Mouse (Mus musculus) embryonic facial prominence, embryonic 10.5 days (tissue): ENCODE measurements around the gene Hs1bp3. TPM values are rescaled to one million over a fixed set of nuclear protein-coding genes. Genes with fewer than 3 reads are reported as not detected.
A peak's percentile ranks its signal among the peaks of the same experiment; 100 is the strongest.

ENCODE experiments used
- DNase-seq: peaks from one replicate; pipeline ENCODE4 v3.0.0-alpha.2; 2017; ENCODE audit warnings: low spot score
- H3K27ac ChIP-seq: fragments of 300-500 bp; sonication (generic); replicated peaks from 2 replicates; pipeline ENCODE4 v1.5.1; 2016; ENCODE audit warnings: mild to moderate bottlenecking
- H3K27me3 ChIP-seq: fragments of 300-500 bp; sonication (generic); replicated peaks from 2 replicates; pipeline ENCODE4 v1.6.1; 2016; ENCODE audit warnings: low read depth, mild to moderate bottlenecking; ENCODE audit not compliant: poor library complexity, severe bottlenecking
- H3K36me3 ChIP-seq: fragments of 300-500 bp; sonication (generic); replicated peaks from 2 replicates; pipeline ENCODE4 v1.6.1; 2016; ENCODE audit warnings: mild to moderate bottlenecking, moderate library complexity
- H3K4me1 ChIP-seq: fragments of 300-500 bp; sonication (generic); 2 replicates; pipeline ENCODE4 v1.6.1; 2016
- H3K4me3 ChIP-seq: fragments of 300-500 bp; sonication (generic); 2 replicates; pipeline ENCODE4 v1.5.1; 2016; ENCODE audit warnings: mild to moderate bottlenecking, moderate library complexity
- H3K9me3 ChIP-seq: fragments of 300-500 bp; sonication (generic); 2 replicates; pipeline ENCODE4 v1.6.1; 2016; ENCODE audit warnings: mild to moderate bottlenecking
- WGBS: fragments of 180-500 bp; shearing (Covaris S2); methylation state at CpG from one replicate; pipeline ENCODE4 v1.1.7; 2016; 5-methylcytosine and 5-hydroxymethylcytosine counted together
- polyA plus RNA-seq: library from polyadenylated mRNA; unstranded; fragments of >200 nt; fragmentation: Nextera tagmentation; extraction: Ambion mirVana; gene quantifications from 2 replicates; pipeline ENCODE4 v1.2.1, GENCODE M21; 2016

Hs1bp3 gene
- polyA plus RNA-seq, 1 experiment from 2014 or later, result 18.8 TPM

- no peak for DNase-seq
- Histone ChIP-seq H3K27me3 (peaks cover 76% of the 10 kb centered on the region), H3K4me1 (peaks cover 27% of the 10 kb centered on the region), H3K36me3 (no peaks in the 10 kb centered on the region), H3K27ac (no peak overlapping the region), H3K4me3 (no peak overlapping the region), H3K9me3 (no peaks in the 10 kb centered on the region)
- 58% methylated on average over 6 of the region's 6 CpGs for WGBS
Measured at GRCm38 (mm10) chr12:8295307-8295913, 17.8 kb upstream of the Hs1bp3 start.

DNA sequence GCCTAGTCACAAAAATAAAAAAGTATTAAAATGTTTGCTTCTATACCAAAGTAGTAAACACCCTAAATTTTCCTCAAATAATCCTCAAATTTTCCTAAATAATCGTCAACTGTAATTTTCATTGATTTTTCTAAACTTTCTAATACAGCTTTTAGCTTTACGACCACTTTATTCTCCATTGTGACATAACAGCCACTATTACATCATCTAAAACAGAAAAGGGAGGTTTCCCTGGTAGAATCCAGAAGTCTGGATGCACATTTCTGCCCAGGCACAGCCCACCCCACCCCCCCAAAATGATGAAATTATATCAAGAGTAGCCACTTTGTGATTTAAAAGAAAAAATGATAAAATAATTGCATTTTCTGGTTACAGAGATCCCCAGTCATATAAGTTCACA is 17.1 kb upstream of the Hs1bp3 start:
- no peak for DNase-seq
- 79% methylated on average over 2 of the region's 2 CpGs for WGBS

GRCm38 (mm10) chr12:8297586-8298214 is 15.5 kb upstream of the Hs1bp3 start:
- WGBS, result 5% methylated on average over 34 of the region's 34 CpGs
- no peak overlapping the region for H3K27ac ChIP-seq
- no peaks in the 10 kb centered on the region for H3K9me3 ChIP-seq
- H3K4me3 ChIP-seq, result peak overlapping the region; percentile 56
- peaks cover 49% of the 10 kb centered on the region for H3K4me1 ChIP-seq
- H3K36me3 ChIP-seq, result no peaks in the 10 kb centered on the region
- DNase-seq, result peak; percentile 41
- H3K27me3 ChIP-seq, result peaks cover 98% of the 10 kb centered on the region

More for the DNA sequence above, 17.1 kb upstream of the Hs1bp3 start:
- Histone ChIP-seq H3K4me3 (no peak overlapping the region), H3K4me1 (peaks cover 34% of the 10 kb centered on the region), H3K27ac (no peak overlapping the region), H3K9me3 (no peaks in the 10 kb centered on the region), H3K36me3 (no peaks in the 10 kb centered on the region), H3K27me3 (peaks cover 83% of the 10 kb centered on the region)

DNA sequence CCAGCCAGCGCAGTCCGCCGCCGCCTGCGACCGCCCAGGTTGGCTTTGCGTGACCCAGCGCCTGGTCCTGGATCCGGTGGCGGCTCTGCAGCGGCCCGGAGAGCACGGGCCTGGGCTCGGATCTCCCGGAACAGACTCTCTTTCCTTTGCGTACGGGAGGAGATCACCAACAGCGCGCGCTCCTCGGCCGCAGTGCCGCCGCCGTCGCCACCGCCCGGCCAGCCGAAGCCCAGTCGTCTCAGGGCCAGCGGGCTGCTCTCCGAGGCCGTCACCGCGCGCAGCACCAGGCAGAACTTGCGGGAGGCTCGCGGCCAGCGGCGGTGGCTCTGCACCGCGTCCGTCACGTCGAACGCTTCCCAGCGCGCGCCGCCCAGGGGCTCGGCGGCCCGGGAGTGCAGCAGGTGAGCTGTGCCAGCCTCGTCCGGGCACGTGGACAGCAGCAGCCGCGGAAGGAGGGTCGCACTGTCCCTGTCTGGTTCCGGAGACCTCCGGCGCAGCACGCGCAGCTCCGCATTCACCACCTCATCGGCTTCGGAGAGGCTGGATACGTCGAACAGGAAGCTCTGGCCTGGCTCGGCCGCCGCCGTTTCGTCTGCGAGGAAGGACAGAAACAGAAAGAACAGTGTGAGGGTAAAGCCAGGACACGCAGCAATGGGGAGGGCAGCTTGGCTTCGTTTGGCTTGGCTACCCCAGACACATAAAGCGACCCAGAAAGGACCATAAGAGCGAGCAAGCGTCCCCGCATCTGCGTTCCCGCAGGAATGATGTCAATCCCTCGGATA is 14.7 kb upstream of the Hs1bp3 start:
- no peaks in the 10 kb centered on the region for H3K9me3 ChIP-seq
- 2% methylated on average over 85 of the region's 85 CpGs for WGBS
- peak; percentile 67 for DNase-seq

GRCm38 (mm10) chr12:8299143-8300110 is 13.8 kb upstream of the Hs1bp3 start:
- Histone ChIP-seq H3K9me3 (no peaks in the 10 kb centered on the region), H3K4me1 (peaks cover 49% of the 10 kb centered on the region), H3K27ac (no peak overlapping the region), H3K4me3 (peak overlapping the region; percentile 56), H3K27me3 (peaks cover 100% of the 10 kb centered on the region), H3K36me3 (no peaks in the 10 kb centered on the region)
- peak; percentile 56 for DNase-seq
- 4% methylated on average over 34 of the region's 34 CpGs for WGBS

More for the DNA sequence above, 14.7 kb upstream of the Hs1bp3 start:
- peaks cover 49% of the 10 kb centered on the region for H3K4me1 ChIP-seq
- no peak overlapping the region for H3K27ac ChIP-seq
- H3K4me3 ChIP-seq, result peak overlapping the region; percentile 56
- H3K27me3 ChIP-seq, result peaks cover 100% of the 10 kb centered on the region
- H3K36me3 ChIP-seq, result no peaks in the 10 kb centered on the region

DNA sequence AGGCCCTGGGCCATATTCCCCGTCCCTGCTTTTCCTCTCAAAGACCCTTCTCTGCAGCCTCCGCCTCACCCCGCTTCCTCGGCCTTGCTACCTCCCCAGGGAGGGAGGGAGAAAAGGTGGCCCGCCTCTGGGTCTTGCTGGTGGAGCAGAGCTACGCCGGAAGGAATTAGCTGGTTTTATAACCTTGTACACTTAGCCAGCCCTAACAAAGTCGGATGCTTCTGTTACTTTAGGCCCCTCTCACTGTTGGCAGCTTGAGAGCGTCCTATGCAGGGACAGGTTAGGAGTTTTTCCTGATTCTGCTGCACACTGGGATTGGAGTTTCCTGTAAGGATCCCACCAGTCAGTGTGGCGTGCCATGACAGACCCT is 13.1 kb upstream of the Hs1bp3 start:
- peaks cover 100% of the 10 kb centered on the region for H3K27me3 ChIP-seq
- peaks cover 49% of the 10 kb centered on the region for H3K4me1 ChIP-seq
- no peak overlapping the region for H3K27ac ChIP-seq
- peak overlapping the region; percentile 29 for H3K4me3 ChIP-seq
- H3K9me3 ChIP-seq, result no peaks in the 10 kb centered on the region
- H3K36me3 ChIP-seq, result no peaks in the 10 kb centered on the region
- WGBS, result 9% methylated on average over 10 of the region's 10 CpGs
- DNase-seq, result peak; percentile 47

GRCm38 (mm10) chr12:8300521-8300920 is 12.7 kb upstream of the Hs1bp3 start:
- no peak overlapping the region for H3K27ac ChIP-seq

DNA sequence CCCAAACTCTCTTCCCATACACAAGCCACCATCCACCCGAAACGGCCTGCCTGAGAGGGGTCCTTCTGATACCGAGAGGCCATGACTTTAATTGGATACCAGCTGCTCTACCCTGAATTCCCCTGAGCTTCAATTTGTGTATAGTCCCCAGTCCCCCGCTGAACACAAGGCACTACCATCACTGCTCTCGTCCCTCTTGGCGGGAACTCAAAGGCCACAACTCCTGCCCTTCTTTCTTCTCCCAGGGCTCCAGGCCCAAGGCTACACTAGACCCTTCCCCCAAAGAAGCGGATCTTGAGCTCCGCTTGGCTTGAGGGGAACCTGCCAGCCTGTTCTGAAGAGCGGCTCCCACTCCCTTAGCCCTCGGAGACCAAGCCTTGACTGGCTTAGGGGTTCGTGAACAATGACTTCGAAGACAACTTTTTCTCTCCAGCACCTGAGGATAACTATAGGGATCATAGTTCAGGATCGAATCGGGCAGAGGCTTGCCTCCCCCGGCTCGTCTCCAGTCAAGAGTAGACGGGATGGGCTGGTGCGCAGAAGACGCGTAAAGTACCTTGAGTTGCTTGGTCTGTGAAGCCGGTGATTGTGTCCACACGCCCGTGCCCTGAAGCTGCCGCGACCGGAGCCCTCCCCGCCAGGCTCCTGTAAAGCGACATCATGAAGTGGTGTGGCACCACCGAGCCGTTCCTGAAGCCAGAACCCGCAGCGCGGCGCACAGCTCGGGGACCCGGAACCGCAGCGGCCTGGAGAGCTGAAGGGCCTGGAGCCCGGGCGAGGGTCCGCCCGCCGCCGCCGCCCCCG is 12.0 kb upstream of the Hs1bp3 start:
- no peaks in the 10 kb centered on the region for H3K36me3 ChIP-seq
- no peaks in the 10 kb centered on the region for H3K9me3 ChIP-seq
- peak; percentile 42 for DNase-seq
- H3K4me3 ChIP-seq, result peak overlapping the region; percentile 60
- H3K27ac ChIP-seq, result peak overlapping the region; percentile 48
- H3K4me1 ChIP-seq, result peaks cover 52% of the 10 kb centered on the region
- WGBS, result 2% methylated on average over 46 of the region's 46 CpGs
- H3K27me3 ChIP-seq, result peaks cover 100% of the 10 kb centered on the region

More at GRCm38 (mm10) chr12:8300521-8300920, 12.7 kb upstream of the Hs1bp3 start:
- H3K27me3 ChIP-seq, result peaks cover 100% of the 10 kb centered on the region
- H3K4me3 ChIP-seq, result peak overlapping the region; percentile 29; the same call in 1 of the 2 replicates
- H3K36me3 ChIP-seq, result no peaks in the 10 kb centered on the region
- 16% methylated on average over 5 of the region's 5 CpGs for WGBS
- peaks cover 49% of the 10 kb centered on the region for H3K4me1 ChIP-seq
- H3K9me3 ChIP-seq, result no peaks in the 10 kb centered on the region
- DNase-seq, result no peak

- H3K27ac ChIP-seq, result peak within 1 kb of the TSS; percentile 48
- DNase-seq, result peak; percentile 68
- peaks cover 96% of the 10 kb centered on the region for H3K27me3 ChIP-seq
- WGBS, result under 1% methylated on average over 53 of the region's 53 CpGs
- peaks cover 55% of the 10 kb centered on the region for H3K4me1 ChIP-seq
- no peaks in the 10 kb centered on the region for H3K36me3 ChIP-seq
- H3K4me3 ChIP-seq, result peak within 1 kb of the TSS; percentile 60
- H3K9me3 ChIP-seq, result no peaks in the 10 kb centered on the region
Measured at GRCm38 (mm10) chr12:8301841-8302431, 11.3 kb upstream of the Hs1bp3 start, which contains the start of gene Gdf7. Gdf7 (minus strand) TSS chr12:8301954.

DNA sequence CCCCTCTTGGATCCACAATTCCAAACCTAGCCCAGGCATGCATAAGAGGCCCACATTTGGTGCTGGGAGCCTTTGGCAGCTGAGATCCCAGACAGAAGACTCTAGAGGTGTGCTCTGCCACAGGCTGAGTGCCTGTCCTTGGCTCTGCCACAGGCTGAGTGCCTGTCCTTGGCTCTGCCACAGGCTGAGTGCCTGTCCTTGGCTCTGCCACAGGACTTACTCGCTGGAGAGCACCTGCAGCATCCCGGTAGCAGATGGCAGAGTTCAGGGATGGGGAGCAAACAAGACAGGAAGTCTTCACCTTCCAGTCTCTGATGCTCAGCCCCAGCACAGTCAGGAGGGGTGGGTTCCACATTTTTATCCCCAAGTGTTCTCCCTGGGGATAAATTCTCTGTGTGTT is 8.0 kb upstream of the Hs1bp3 start:
- no peaks in the 10 kb centered on the region for H3K9me3 ChIP-seq
- DNase-seq, result no peak
- H3K27ac ChIP-seq, result no peak overlapping the region
- WGBS, result 35% methylated on average over 2 of the region's 2 CpGs
- no peak overlapping the region for H3K4me3 ChIP-seq
- no peaks in the 10 kb centered on the region for H3K36me3 ChIP-seq
- peaks cover 33% of the 10 kb centered on the region for H3K4me1 ChIP-seq
- H3K27me3 ChIP-seq, result peaks cover 76% of the 10 kb centered on the region

GRCm38 (mm10) chr12:8306432-8306831 is 6.8 kb upstream of the Hs1bp3 start:
- 6% methylated on average over 5 of the region's 5 CpGs for WGBS
- peak; percentile 77 for DNase-seq
- Histone ChIP-seq H3K27ac (no peak overlapping the region), H3K36me3 (no peaks in the 10 kb centered on the region), H3K4me3 (no peak overlapping the region), H3K9me3 (no peaks in the 10 kb centered on the region), H3K27me3 (peaks cover 76% of the 10 kb centered on the region), H3K4me1 (peaks cover 27% of the 10 kb centered on the region)
